Mouse (Mus musculus): ENCODE data around the gene Actrt2. TPM values are rescaled to one million over a fixed set of nuclear protein-coding genes. Genes with fewer than 3 reads are reported as not detected.
A peak's percentile ranks its signal among the peaks of the same experiment; 100 is the strongest.

Gene Actrt2
- polyA plus RNA-seq, 1 experiment, result 0.13 TPM

DNA sequence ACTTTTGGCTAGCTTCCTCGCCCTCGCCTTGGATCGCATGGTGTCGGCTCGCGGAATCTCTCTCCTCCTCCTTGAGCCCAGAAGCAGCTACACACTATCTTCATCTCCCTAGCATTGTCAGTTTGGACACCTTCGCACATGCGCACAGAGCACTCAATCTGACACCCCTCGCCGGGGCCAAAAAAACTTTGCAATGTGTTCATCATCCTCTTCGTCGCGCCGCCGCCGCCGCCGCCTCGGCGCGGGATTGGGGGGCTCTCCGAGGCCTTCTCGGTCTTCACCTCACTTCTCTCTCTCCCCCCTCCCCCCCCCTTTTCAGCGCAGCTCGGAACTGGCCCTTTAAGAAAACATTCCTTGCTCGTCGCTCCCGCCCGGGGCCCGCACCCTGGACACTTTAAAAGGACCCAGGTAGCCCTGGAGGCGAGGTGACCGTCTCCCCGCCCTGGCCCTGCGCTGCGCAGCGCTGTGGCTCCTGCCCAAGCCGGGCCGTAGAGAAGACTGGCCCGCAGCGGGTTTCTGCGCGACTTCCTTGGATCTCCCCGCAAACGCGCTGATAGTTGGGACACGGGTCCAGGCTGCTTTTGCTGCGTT is 30.9 kb downstream of the Actrt2 start, which contains the start of gene Prdm16:
Prdm16 (minus strand) TSS at position 153 of the 591 bp plus-strand sequence.
- Histone ChIP-seq H3K36me3 (ENCODE audit: control insufficient read depth, insufficient read depth, low read length) (no peaks in the 10 kb centered on the region), H3K4me1 (replicated peaks; ENCODE audit: control insufficient read depth, insufficient read depth, low read length) (0 out of 2 replicates have a peak, but pooled peaks cover 5% of the 10 kb centered on the region), H3K4me3 (ENCODE audit: control insufficient read depth, insufficient read depth, low read length) (peak within 1 kb of the TSS; percentile 38), H3K27ac (ENCODE audit: control insufficient read depth, insufficient read depth, low read length) (no peak within 1 kb of the TSS), H3K27me3 (ENCODE audit: control insufficient read depth, insufficient read depth, low read length) (peaks cover 31% of the 10 kb centered on the region)
- no peak for TF ChIP-seq CTCF (IDR thresholded peaks at IDR 0.05; ENCODE audit: borderline replicate concordance, control insufficient read depth, extremely low read depth, insufficient read depth, low read length, poor library complexity)
- TF ChIP-seq POLR2A (IDR thresholded peaks at IDR 0.05; ENCODE audit: control insufficient read depth, extremely low read depth, insufficient read depth, low read length, poor library complexity), result no peak
- WGBS, result 1% methylated on average over 47 of the region's 47 CpGs
- no peak for DNase-seq

DNA sequence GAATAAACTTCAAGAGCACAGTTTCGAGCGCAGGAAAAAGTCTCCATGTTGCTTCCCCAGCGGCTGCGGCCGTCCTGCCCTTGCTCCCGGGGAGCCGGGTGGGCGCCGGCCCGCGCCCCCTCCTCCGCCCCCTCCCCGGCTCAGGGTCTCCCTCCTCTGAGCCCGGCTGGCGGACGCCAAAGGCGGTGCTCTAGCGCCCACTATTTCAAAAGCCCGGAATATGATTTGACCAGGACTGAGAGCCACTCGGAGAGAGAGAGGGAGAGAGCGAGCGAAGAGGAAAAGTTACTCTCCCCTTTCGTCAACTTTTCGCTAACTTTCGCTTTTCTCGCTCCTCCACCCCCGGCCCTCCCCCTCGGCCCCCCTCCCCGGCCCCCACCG is 31.6 kb downstream of the Actrt2 start:
- Histone ChIP-seq H3K27me3 (ENCODE audit: control insufficient read depth, insufficient read depth, low read length) (peaks cover 28% of the 10 kb centered on the region), H3K4me3 (ENCODE audit: control insufficient read depth, insufficient read depth, low read length) (peak overlapping the region; percentile 38), H3K27ac (ENCODE audit: control insufficient read depth, insufficient read depth, low read length) (no peak overlapping the region), H3K4me1 (replicated peaks; ENCODE audit: control insufficient read depth, insufficient read depth, low read length) (0 out of 2 replicates have a peak, but pooled peaks cover 5% of the 10 kb centered on the region), H3K36me3 (ENCODE audit: control insufficient read depth, insufficient read depth, low read length) (no peaks in the 10 kb centered on the region)
- 1% methylated on average over 30 of the region's 30 CpGs for WGBS
- DNase-seq, result no peak
- no peak for TF ChIP-seq POLR2A (IDR thresholded peaks at IDR 0.05; ENCODE audit: control insufficient read depth, extremely low read depth, insufficient read depth, low read length, poor library complexity)
- TF ChIP-seq CTCF (IDR thresholded peaks at IDR 0.05; ENCODE audit: borderline replicate concordance, control insufficient read depth, extremely low read depth, insufficient read depth, low read length, poor library complexity), result no peak

GRCm38 (mm10) chr4:154635241-154636052 is 32.2 kb downstream of the Actrt2 start:
- no peak for DNase-seq
- H3K4me1 ChIP-seq (replicated peaks; ENCODE audit: control insufficient read depth, insufficient read depth, low read length), result 0 out of 2 replicates have a peak, but pooled peaks cover 5% of the 10 kb centered on the region
- TF ChIP-seq CTCF (IDR thresholded peaks at IDR 0.05; ENCODE audit: borderline replicate concordance, control insufficient read depth, extremely low read depth, insufficient read depth, low read length, poor library complexity) (no peak), POLR2A (IDR thresholded peaks at IDR 0.05; ENCODE audit: control insufficient read depth, extremely low read depth, insufficient read depth, low read length, poor library complexity) (no peak)
- H3K27me3 ChIP-seq (ENCODE audit: control insufficient read depth, insufficient read depth, low read length), result peaks cover 28% of the 10 kb centered on the region
- 2% methylated on average over 94 of the region's 94 CpGs for whole genome bisulfite sequencing
- no peak overlapping the region for H3K27ac ChIP-seq (ENCODE audit: control insufficient read depth, insufficient read depth, low read length)
- H3K4me3 ChIP-seq (ENCODE audit: control insufficient read depth, insufficient read depth, low read length), result peak overlapping the region; percentile 38
- no peaks in the 10 kb centered on the region for H3K36me3 ChIP-seq (ENCODE audit: control insufficient read depth, insufficient read depth, low read length)

DNA sequence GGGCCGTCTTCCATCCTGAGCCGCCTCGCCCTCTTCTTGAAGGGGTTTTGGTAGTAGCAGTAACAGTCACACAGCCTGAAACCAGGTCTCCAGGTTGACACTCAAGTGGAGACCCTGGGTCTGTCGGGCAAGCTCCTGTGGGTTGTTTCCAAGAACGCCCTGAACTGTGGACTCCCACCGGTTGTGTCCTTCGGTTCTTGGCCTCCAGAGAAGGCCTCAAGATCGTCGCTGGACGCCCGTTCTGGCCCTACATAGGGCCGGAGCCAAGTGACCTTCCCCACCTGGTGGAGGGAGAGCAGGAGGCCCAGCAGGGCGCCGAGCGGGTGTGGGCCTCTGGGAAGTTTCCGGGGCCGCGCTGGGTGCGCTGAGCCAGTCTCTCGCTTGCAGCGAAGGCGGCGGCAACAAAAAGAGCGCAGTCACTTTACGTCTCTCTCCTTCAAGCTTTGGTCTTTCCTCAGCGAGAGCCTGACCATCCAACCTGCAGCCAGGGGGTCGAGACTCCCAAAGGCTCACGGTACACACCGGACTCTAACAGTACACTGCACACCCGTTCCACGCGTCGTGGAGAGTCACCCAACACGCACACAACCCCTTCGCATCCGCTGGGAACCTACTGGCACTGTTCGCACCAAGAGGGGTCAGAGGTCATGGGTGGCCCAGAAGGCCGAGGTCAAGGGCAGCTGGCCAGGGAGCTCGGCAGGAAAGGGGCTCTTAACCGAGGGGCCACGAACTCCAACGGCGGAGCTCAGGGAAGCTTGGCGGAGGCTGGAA is 33.0 kb downstream of the Actrt2 start:
- DNase-seq, result no peak
- Histone ChIP-seq H3K36me3 (ENCODE audit: control insufficient read depth, insufficient read depth, low read length) (no peaks in the 10 kb centered on the region), H3K4me1 (replicated peaks; ENCODE audit: control insufficient read depth, insufficient read depth, low read length) (0 out of 2 replicates have a peak, but pooled peaks cover 5% of the 10 kb centered on the region), H3K27me3 (ENCODE audit: control insufficient read depth, insufficient read depth, low read length) (peaks cover 28% of the 10 kb centered on the region), H3K27ac (ENCODE audit: control insufficient read depth, insufficient read depth, low read length) (no peak overlapping the region), H3K4me3 (ENCODE audit: control insufficient read depth, insufficient read depth, low read length) (no peak overlapping the region)
- 25% methylated on average over 44 of the region's 44 CpGs for WGBS
- no peak for TF ChIP-seq CTCF (IDR thresholded peaks at IDR 0.05; ENCODE audit: borderline replicate concordance, control insufficient read depth, extremely low read depth, insufficient read depth, low read length, poor library complexity)
- TF ChIP-seq POLR2A (IDR thresholded peaks at IDR 0.05; ENCODE audit: control insufficient read depth, extremely low read depth, insufficient read depth, low read length, poor library complexity), result no peak

DNA sequence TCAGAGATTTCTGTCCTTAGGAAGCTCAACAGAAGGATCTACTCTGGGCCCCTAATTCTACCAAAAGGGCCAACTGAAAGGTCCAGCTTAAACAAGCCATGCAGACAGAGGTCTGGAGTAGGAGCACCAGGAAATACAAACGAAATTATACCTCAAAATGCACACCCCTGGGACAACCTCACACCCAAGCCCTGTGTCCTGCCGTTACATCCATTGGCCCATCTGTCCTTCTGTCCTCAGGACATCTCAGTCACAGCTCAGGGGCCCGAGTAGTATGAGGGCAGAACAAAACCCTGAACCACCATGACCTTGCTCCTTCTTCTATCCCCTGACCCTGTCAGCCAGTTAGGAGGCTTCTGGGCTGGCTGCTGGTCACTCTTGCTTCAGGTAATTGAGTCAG is 33.7 kb downstream of the Actrt2 start:
- no peak for DNase-seq
- WGBS, result 75% methylated on average over 3 of the region's 3 CpGs
- Histone ChIP-seq H3K36me3 (ENCODE audit: control insufficient read depth, insufficient read depth, low read length) (no peaks in the 10 kb centered on the region), H3K27me3 (ENCODE audit: control insufficient read depth, insufficient read depth, low read length) (peaks cover 28% of the 10 kb centered on the region), H3K27ac (ENCODE audit: control insufficient read depth, insufficient read depth, low read length) (no peak overlapping the region), H3K4me3 (ENCODE audit: control insufficient read depth, insufficient read depth, low read length) (no peak overlapping the region), H3K4me1 (replicated peaks; ENCODE audit: control insufficient read depth, insufficient read depth, low read length) (0 out of 2 replicates have a peak, but pooled peaks cover 5% of the 10 kb centered on the region)
- TF ChIP-seq POLR2A (IDR thresholded peaks at IDR 0.05; ENCODE audit: control insufficient read depth, extremely low read depth, insufficient read depth, low read length, poor library complexity) (no peak), CTCF (IDR thresholded peaks at IDR 0.05; ENCODE audit: borderline replicate concordance, control insufficient read depth, extremely low read depth, insufficient read depth, low read length, poor library complexity) (no peak)

All from thymus, adult 2 months (tissue).